Mouse (Mus musculus): ENCODE results near the gene Fmnl1.

- TF ChIP-seq CTCF (IDR thresholded peaks at IDR 0.05; ENCODE audit: control insufficient read depth, insufficient read depth, insufficient read length) (no peak), MAX (IDR thresholded peaks at IDR 0.05) (no peak), USF1 (IDR thresholded peaks at IDR 0.05; ENCODE audit: low read depth) (no peak), CEBPB (IDR thresholded peaks at IDR 0.05; ENCODE audit: low read depth) (no peak), MYOD1 (IDR thresholded peaks at IDR 0.05; ENCODE audit: control insufficient read depth, insufficient read length, low read depth) (no peak), FOSL1 (IDR thresholded peaks at IDR 0.05; ENCODE audit: insufficient read depth, low read length, poor library complexity, severe bottlenecking) (no peak), MYOG (IDR thresholded peaks at IDR 0.05; ENCODE audit: control insufficient read depth, extremely low read depth, insufficient read length) (no peak)
Measured at GRCm38 (mm10) chr11:103217790-103218516, 47.0 kb downstream of the Fmnl1 start, which contains the start of gene Spata32.

All from C2C12 (cell line).